Mouse (Mus musculus) erythroblast, embryonic 14.5 days (primary cell): Measurements from ENCODE around the gene Ccdc14.

Experiments used
- GATA1 ChIP-seq: IDR thresholded peaks from 2 replicates; pipeline ENCODE4 v1.6.1; 2012; ENCODE audit warnings: low read length, inconsistent platforms, mixed read lengths
- TAL1 ChIP-seq: IDR thresholded peaks from 3 replicates; pipeline ENCODE4 v1.6.1; 2012; ENCODE audit warnings: low read length, inconsistent platforms, mixed read lengths

- no peak for TF ChIP-seq GATA1
- TF ChIP-seq TAL1 = no peak
Measured at GRCm38 (mm10) chr16:34767443-34767842, 77.0 kb downstream of the Ccdc14 start.
